Mouse (Mus musculus): ENCODE data around the gene Olfr298. TPM values are rescaled to one million over a fixed set of nuclear protein-coding genes. Genes with fewer than 3 reads are reported as not detected.

Gene Olfr298
- polyA plus RNA-seq (2012; rRNA removed), result not detected in 2 replicates
- polyA plus RNA-seq (2014; fragmentation: Nextera tagmentation; extraction: Ambion mirVana), result not detected in 2 replicates

DNA sequence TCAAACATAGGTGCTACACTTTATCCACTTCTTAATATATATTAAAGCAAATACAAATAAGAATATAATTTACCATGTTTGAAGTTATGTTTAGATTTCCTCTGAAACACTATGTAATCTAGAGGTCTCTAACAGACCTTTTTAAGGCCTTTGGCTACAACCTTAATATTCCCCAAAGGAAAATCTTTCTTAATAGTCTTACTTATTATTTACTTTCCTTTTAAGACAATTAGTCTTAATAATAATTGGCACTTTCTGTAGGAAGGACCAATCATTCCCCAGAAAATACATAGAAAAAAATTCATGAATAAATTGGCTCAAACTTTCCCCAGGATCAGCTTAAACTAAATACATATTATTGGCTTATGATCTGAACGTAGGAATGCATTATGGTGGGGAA is at the start of gene Olfr298:
Gene Olfr298 (minus strand): TSS at position 101 of the 400 bp plus-strand sequence.
- ATAC-seq (ENCODE audit: insufficient read depth) (no peak), DNase-seq (ENCODE audit: low read depth in 3 of 3, low spot score in 3 of 3) (no peak)
- Histone ChIP-seq H3K27ac (no peak within 1 kb of the TSS), H3K9ac (replicated peaks) (no peak within 1 kb of the TSS), H3K9me3 (ENCODE audit: control insufficient read depth, low read length) (no peaks in the 10 kb centered on the region), H3K4me2 (ENCODE audit: low read depth) (no peak within 1 kb of the TSS), H3K4me1 (replicated peaks; ENCODE audit: control insufficient read depth in 2 of 2, insufficient read depth in 2 of 2, low read length in 1 of 2) (no peaks in the 10 kb centered on the region), H3K36me3 (replicated peaks; ENCODE audit: control insufficient read depth, insufficient read depth, low read depth) (no peaks in the 10 kb centered on the region), H3K27me3 (ENCODE audit: control insufficient read depth, insufficient read depth, low read length) (no peaks in the 10 kb centered on the region), H3K4me3 (ENCODE audit: insufficient read depth in 1 of 2, low read depth in 2 of 2, low read length in 2 of 2) (no peak within 1 kb of the TSS)
- WGBS (ENCODE audit: insufficient replicate concordance), result 48% methylated on average over 1 of the region's 1 CpGs
- TF ChIP-seq EP300 (IDR thresholded peaks at IDR 0.05; ENCODE audit: low read depth) (no peak), CTCF (IDR thresholded peaks at IDR 0.05; ENCODE audit: low read depth) (no peak)

DNA sequence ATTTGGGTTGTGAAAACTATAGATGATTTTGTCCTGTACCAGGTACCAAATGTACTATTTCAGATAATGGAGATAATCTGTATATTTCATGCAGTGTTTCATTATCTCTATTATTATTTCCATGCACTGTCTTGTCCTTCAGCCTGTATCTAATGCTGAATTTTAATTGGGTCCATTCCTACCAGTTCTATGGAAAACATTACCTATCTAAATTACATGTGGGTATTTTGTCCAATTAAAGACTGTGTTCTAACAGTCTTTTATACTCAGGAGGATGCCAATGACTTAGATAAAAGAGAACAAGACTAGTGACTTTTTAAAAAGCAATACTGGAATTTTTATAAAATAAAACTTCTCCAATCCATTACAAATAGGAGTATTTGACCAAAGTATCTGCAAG is 27.4 kb upstream of the Olfr298 start, which contains the start of gene Olfr297:
Gene Olfr297 (plus strand): TSS at position 301 of the 400 bp plus-strand sequence.
- Histone ChIP-seq H3K4me2 (ENCODE audit: low read depth) (no peak within 1 kb of the TSS), H3K27me3 (ENCODE audit: control insufficient read depth, insufficient read depth, low read length) (no peaks in the 10 kb centered on the region), H3K27ac (no peak within 1 kb of the TSS), H3K36me3 (replicated peaks; ENCODE audit: control insufficient read depth, insufficient read depth, low read depth) (no peaks in the 10 kb centered on the region), H3K4me1 (replicated peaks; ENCODE audit: control insufficient read depth in 2 of 2, insufficient read depth in 2 of 2, low read length in 1 of 2) (no peaks in the 10 kb centered on the region), H3K9ac (replicated peaks) (no peak within 1 kb of the TSS), H3K9me3 (ENCODE audit: control insufficient read depth, low read length) (no peaks in the 10 kb centered on the region), H3K4me3 (ENCODE audit: insufficient read depth in 1 of 2, low read depth in 2 of 2, low read length in 2 of 2) (no peak within 1 kb of the TSS)
- TF ChIP-seq EP300 (IDR thresholded peaks at IDR 0.05; ENCODE audit: low read depth) (no peak), CTCF (IDR thresholded peaks at IDR 0.05; ENCODE audit: low read depth) (no peak)
- DNase-seq (ENCODE audit: low read depth in 3 of 3, low spot score in 3 of 3) (no peak), ATAC-seq (ENCODE audit: insufficient read depth) (no peak)

DNA sequence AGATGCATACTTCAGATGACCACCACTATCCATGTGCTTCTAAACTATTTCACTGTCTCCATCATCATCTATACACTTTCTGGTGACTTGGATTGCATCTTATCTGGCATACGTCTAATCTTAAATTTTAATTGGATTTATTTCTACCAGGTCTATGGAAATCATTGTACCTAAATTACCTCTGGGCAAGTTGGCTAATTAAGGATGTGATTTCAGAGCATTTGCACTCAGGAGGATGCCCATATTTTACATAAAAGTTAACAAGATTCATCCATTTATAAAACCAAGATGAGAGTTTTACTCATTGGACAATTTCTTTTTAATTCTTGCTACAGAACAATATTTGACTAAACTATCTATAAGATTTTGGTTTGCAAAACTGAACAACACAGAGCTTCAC is 32.7 kb downstream of the Olfr298 start, which contains the start of gene Olfr299:
Gene Olfr299 (plus strand): TSS at position 301 of the 400 bp plus-strand sequence.
- no peak within 1 kb of the TSS for H3K4me2 ChIP-seq (ENCODE audit: low read depth)
- no peaks in the 10 kb centered on the region for H3K4me1 ChIP-seq (replicated peaks; ENCODE audit: control insufficient read depth in 2 of 2, insufficient read depth in 2 of 2, low read length in 1 of 2)
- H3K9me3 ChIP-seq (ENCODE audit: control insufficient read depth, low read length), result no peaks in the 10 kb centered on the region
- no peak within 1 kb of the TSS for H3K9ac ChIP-seq (replicated peaks)
- no peak for DNase-seq (ENCODE audit: low read depth in 3 of 3, low spot score in 3 of 3)
- 64% methylated on average over 1 of the region's 1 CpGs for WGBS (ENCODE audit: insufficient replicate concordance)
- TF ChIP-seq EP300 (IDR thresholded peaks at IDR 0.05; ENCODE audit: low read depth) (no peak), CTCF (IDR thresholded peaks at IDR 0.05; ENCODE audit: low read depth) (no peak)
- no peak for ATAC-seq (ENCODE audit: insufficient read depth)
- no peak within 1 kb of the TSS for H3K4me3 ChIP-seq (ENCODE audit: insufficient read depth in 1 of 2, low read depth in 2 of 2, low read length in 2 of 2)
- no peak within 1 kb of the TSS for H3K27ac ChIP-seq
- H3K27me3 ChIP-seq (ENCODE audit: control insufficient read depth, insufficient read depth, low read length), result no peaks in the 10 kb centered on the region
- H3K36me3 ChIP-seq (replicated peaks; ENCODE audit: control insufficient read depth, insufficient read depth, low read depth), result no peaks in the 10 kb centered on the region

Other genes with a start within 250 kb of the Olfr298 start
- gene Vmn2r76, start 246.2 kb downstream of the Olfr298 start, polyA plus RNA-seq (2012; rRNA removed), result not detected in 2 replicates
- gene Vmn2r76, start 246.2 kb downstream of the Olfr298 start, polyA plus RNA-seq (2014; fragmentation: Nextera tagmentation; extraction: Ambion mirVana), result not detected in 2 replicates
- not detected in 2 replicates for gene Olfr310, start 215.3 kb downstream of the Olfr298 start, polyA plus RNA-seq (2012; rRNA removed)
- not detected in 2 replicates for gene Olfr310, start 215.3 kb downstream of the Olfr298 start, polyA plus RNA-seq (2014; fragmentation: Nextera tagmentation; extraction: Ambion mirVana)
- not detected in 2 replicates for gene Olfr309, start 178.8 kb downstream of the Olfr298 start, polyA plus RNA-seq (2012; rRNA removed)
- not detected in 2 replicates for gene Olfr309, start 178.8 kb downstream of the Olfr298 start, polyA plus RNA-seq (2014; fragmentation: Nextera tagmentation; extraction: Ambion mirVana)
- not detected in 2 replicates for gene Olfr308, start 166.9 kb downstream of the Olfr298 start, polyA plus RNA-seq (2012; rRNA removed)
- not detected in 2 replicates for gene Olfr308, start 166.9 kb downstream of the Olfr298 start, polyA plus RNA-seq (2014; fragmentation: Nextera tagmentation; extraction: Ambion mirVana)
- gene Olfr307, start 154.9 kb downstream of the Olfr298 start, polyA plus RNA-seq (2012; rRNA removed), result not detected in 2 replicates
- gene Olfr307, start 154.9 kb downstream of the Olfr298 start, polyA plus RNA-seq (2014; fragmentation: Nextera tagmentation; extraction: Ambion mirVana), result not detected in 2 replicates
- gene Olfr305, start 125.6 kb downstream of the Olfr298 start, polyA plus RNA-seq (2012; rRNA removed), result not detected in 2 replicates
- not detected in 2 replicates for gene Olfr305, start 125.6 kb downstream of the Olfr298 start, polyA plus RNA-seq (2014; fragmentation: Nextera tagmentation; extraction: Ambion mirVana)
- not detected in 2 replicates for gene Olfr304, start 105.8 kb downstream of the Olfr298 start, polyA plus RNA-seq (2012; rRNA removed)
- gene Olfr304, start 105.8 kb downstream of the Olfr298 start, polyA plus RNA-seq (2014; fragmentation: Nextera tagmentation; extraction: Ambion mirVana), result not detected in 2 replicates
- not detected in 2 replicates for gene Olfr303, start 94.7 kb downstream of the Olfr298 start, polyA plus RNA-seq (2012; rRNA removed)
- gene Olfr303, start 94.7 kb downstream of the Olfr298 start, polyA plus RNA-seq (2014; fragmentation: Nextera tagmentation; extraction: Ambion mirVana), result not detected in 2 replicates
- not detected in 2 replicates for gene Olfr301, start 88.6 kb downstream of the Olfr298 start, polyA plus RNA-seq (2012; rRNA removed)
- gene Olfr301, start 88.6 kb downstream of the Olfr298 start, polyA plus RNA-seq (2014; fragmentation: Nextera tagmentation; extraction: Ambion mirVana), result not detected in 2 replicates
- gene Olfr299, start 32.6 kb downstream of the Olfr298 start, polyA plus RNA-seq (2012; rRNA removed), result not detected in 2 replicates
- not detected in 2 replicates for gene Olfr299, start 32.6 kb downstream of the Olfr298 start, polyA plus RNA-seq (2014; fragmentation: Nextera tagmentation; extraction: Ambion mirVana)
- not detected in 2 replicates for gene Olfr297, start 27.5 kb upstream of the Olfr298 start, polyA plus RNA-seq (2012; rRNA removed)
- not detected in 2 replicates for gene Olfr297, start 27.5 kb upstream of the Olfr298 start, polyA plus RNA-seq (2014; fragmentation: Nextera tagmentation; extraction: Ambion mirVana)
- not detected in 2 replicates for gene Olfr295, start 91.4 kb upstream of the Olfr298 start, polyA plus RNA-seq (2012; rRNA removed)
- gene Olfr295, start 91.4 kb upstream of the Olfr298 start, polyA plus RNA-seq (2014; fragmentation: Nextera tagmentation; extraction: Ambion mirVana), result not detected in 2 replicates
- gene Olfr294, start 124.2 kb upstream of the Olfr298 start, polyA plus RNA-seq (2012; rRNA removed), result not detected in 2 replicates
- gene Olfr294, start 124.2 kb upstream of the Olfr298 start, polyA plus RNA-seq (2014; fragmentation: Nextera tagmentation; extraction: Ambion mirVana), result not detected in 2 replicates
- gene Olfr293, start 156.6 kb upstream of the Olfr298 start, polyA plus RNA-seq (2012; rRNA removed), result not detected in 2 replicates
- not detected in 2 replicates for gene Olfr293, start 156.6 kb upstream of the Olfr298 start, polyA plus RNA-seq (2014; fragmentation: Nextera tagmentation; extraction: Ambion mirVana)
- not detected in 2 replicates for gene Olfr292, start 195.8 kb upstream of the Olfr298 start, polyA plus RNA-seq (2012; rRNA removed)
- gene Olfr292, start 195.8 kb upstream of the Olfr298 start, polyA plus RNA-seq (2014; fragmentation: Nextera tagmentation; extraction: Ambion mirVana), result not detected in 2 replicates

All from liver, embryonic 14.5 days (tissue).